Mouse (Mus musculus) heart, embryonic 13.5 days (tissue): ENCODE data around the gene Banp. TPM values are rescaled to one million over a fixed set of nuclear protein-coding genes. Genes with fewer than 3 reads are reported as not detected.

Experiments used
- ATAC-seq: fragments of 200-750 bp; cut with Nextera tagmentation; 2 replicates; pipeline ENCODE4 v1.8.0; 2017; ENCODE audit warnings: moderate TSS enrichment; ENCODE audit not compliant: insufficient number of reproducible peaks, low FRiP score, low TSS enrichment; ENCODE audit errors: extremely low read depth
- H3K27ac ChIP-seq: fragments of 300-500 bp; sonication (generic); replicated peaks from 2 replicates; pipeline ENCODE4 v1.5.1; 2015; ENCODE audit warnings: moderate library complexity, mild to moderate bottlenecking, inconsistent platforms
- H3K27me3 ChIP-seq: fragments of 300-500 bp; sonication (generic); replicated peaks from 2 replicates; pipeline ENCODE4 v1.6.1; 2015; ENCODE audit warnings: mild to moderate bottlenecking, inconsistent platforms
- H3K36me3 ChIP-seq: fragments of 300-500 bp; sonication (generic); 2 replicates; pipeline ENCODE4 v1.6.1; 2015; ENCODE audit warnings: mild to moderate bottlenecking, inconsistent platforms
- H3K4me1 ChIP-seq: fragments of 300-500 bp; sonication (generic); 2 replicates; pipeline ENCODE4 v1.6.1; 2015; ENCODE audit warnings: inconsistent platforms
- H3K4me2 ChIP-seq: fragments of 300-500 bp; sonication (generic); 2 replicates; pipeline ENCODE4 v1.6.1; 2015; ENCODE audit warnings: inconsistent platforms, mild to moderate bottlenecking, moderate library complexity
- H3K4me3 ChIP-seq: fragments of 300-500 bp; sonication (generic); 2 replicates; pipeline ENCODE4 v1.5.1; 2015; ENCODE audit warnings: moderate library complexity, mild to moderate bottlenecking, inconsistent platforms
- H3K9ac ChIP-seq: fragments of 300-500 bp; sonication (generic); 2 replicates; pipeline ENCODE4 v1.6.1; 2015; ENCODE audit warnings: inconsistent platforms, mild to moderate bottlenecking, moderate library complexity
- H3K9me3 ChIP-seq: fragments of 300-500 bp; sonication (generic); 2 replicates; pipeline ENCODE4 v1.6.1; 2016; ENCODE audit warnings: inconsistent platforms
- WGBS: fragments of 180-500 bp; shearing (Covaris S2); methylation state at CpG from one replicate; pipeline ENCODE4 v1.1.7; 2015; ENCODE audit warnings: mixed read lengths; 5-methylcytosine and 5-hydroxymethylcytosine counted together
- polyA plus RNA-seq: library from polyadenylated mRNA; unstranded; fragments of >200 nt; fragmentation: Nextera tagmentation; extraction: Ambion mirVana; gene quantifications from 2 replicates; pipeline ENCODE4 v1.2.1, GENCODE M21; 2015

Gene Banp
- polyA plus RNA-seq, 1 experiment from 2014 or later: 23.1 TPM

DNA sequence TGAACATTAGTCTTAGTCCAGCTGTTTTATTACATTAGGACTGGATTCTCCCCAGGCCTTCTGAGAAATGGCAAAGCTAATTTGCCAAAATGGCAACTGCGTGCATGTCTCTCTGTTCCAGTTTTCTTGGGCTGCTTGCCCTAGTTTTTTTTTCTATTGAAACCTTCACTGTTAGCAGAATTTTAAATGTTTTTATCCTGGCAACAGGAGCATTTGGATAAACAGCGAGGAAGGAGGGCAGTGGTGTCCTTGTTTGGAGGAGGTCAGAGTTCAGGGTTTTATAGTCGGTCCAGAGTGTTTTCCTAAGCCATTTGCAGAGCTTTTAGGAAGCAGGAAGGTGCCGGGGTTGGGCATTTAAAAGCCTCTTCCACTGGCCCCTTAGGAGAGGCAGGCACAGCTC, 18.4 kb downstream of the Banp start:
- Histone ChIP-seq H3K4me2 (no peak overlapping the region), H3K4me1 (peaks cover 68% of the 10 kb centered on the region), H3K27ac (no peak overlapping the region), H3K9me3 (no peaks in the 10 kb centered on the region), H3K4me3 (no peak overlapping the region), H3K27me3 (no peaks in the 10 kb centered on the region), H3K36me3 (0 out of 2 replicates have a peak, but pooled peaks cover 2% of the 10 kb centered on the region), H3K9ac (peak overlapping the region; percentile 9; the same call in 1 of the 2 replicates)
- no peak for ATAC-seq
- 61% methylated on average over 4 of the region's 4 CpGs for WGBS

DNA sequence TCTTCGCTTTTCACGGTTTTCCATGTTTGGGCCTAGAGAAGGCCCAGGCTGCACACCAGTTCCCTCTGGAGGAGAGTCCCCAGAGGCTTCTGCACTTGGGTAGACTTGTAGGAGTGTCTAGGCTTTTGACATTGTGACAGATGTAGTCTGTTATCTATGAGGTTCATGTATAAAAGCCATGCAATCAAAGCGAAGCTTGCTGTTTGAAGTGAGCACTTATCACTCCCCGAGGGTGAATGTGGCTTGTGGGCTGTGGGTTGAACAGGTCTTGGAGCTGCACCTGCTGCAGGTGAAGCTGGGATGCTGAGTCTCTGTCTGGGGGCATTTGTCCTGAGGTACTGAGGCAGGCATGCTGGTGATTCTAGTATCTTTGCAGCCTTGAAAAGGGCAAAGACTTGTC, 19.0 kb downstream of the Banp start:
- Histone ChIP-seq H3K27ac (no peak overlapping the region), H3K4me3 (no peak overlapping the region), H3K27me3 (no peaks in the 10 kb centered on the region), H3K9ac (no peak overlapping the region), H3K4me2 (no peak overlapping the region), H3K9me3 (no peaks in the 10 kb centered on the region), H3K4me1 (peaks cover 64% of the 10 kb centered on the region), H3K36me3 (0 out of 2 replicates have a peak, but pooled peaks cover 2% of the 10 kb centered on the region)
- WGBS: 36% methylated on average over 4 of the region's 4 CpGs
- no peak for ATAC-seq

DNA sequence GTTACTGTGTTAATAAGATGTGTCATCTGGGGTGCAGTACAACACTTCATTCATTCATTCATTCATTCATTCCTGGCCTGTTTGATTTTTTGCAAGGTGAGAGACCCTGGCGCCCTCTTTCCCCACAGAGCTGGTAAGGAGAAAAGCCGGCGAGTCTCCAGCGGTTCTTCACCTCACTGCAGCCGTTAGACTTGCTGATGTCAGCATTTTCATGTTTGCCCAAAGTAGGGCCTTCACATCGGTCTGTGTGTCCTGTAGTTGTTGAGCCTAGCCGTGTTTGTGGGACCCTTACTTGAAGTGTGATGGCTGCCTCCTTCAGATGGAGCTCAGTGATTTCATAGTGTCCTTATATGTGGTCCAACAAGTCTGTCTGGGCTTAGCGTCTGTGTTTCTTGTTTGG, 20.7 kb downstream of the Banp start:
- WGBS: 80% methylated on average over 8 of the region's 8 CpGs
- Histone ChIP-seq H3K27ac (no peak overlapping the region), H3K36me3 (peaks cover 19% of the 10 kb centered on the region), H3K9ac (no peak overlapping the region; the same call in 1 of the 2 replicates), H3K4me1 (peaks cover 51% of the 10 kb centered on the region), H3K4me3 (no peak overlapping the region), H3K9me3 (no peaks in the 10 kb centered on the region), H3K27me3 (no peaks in the 10 kb centered on the region), H3K4me2 (no peak overlapping the region)
- ATAC-seq: no peak

DNA sequence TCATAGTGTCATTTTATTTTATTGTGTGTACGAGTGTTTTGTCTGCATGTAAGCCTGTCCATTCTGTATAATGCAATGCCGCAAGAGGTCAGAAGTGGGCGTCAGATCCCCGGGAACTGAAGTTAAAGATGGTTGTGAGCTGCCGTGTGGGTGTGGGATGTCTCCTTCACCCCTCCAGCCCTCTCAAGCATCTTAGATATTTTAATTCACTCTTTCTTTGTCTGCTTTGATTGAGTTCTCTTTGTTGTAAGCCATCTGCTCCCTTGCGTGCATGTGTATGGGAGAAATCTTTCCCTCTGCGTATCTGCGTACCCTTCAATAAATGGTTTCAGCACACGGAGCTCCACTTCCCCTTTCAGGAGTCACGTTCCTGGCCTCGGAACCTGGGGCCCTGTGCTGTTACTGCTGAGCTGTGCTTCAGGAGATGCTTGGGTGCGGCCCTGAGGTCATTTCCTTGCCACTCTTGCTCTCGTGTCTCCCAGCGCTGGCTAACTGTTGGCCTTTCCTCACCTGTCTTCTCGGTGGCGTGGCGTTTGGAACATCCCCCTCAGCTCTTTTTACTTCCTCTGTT, 22.0 kb downstream of the Banp start:
- peaks cover 38% of the 10 kb centered on the region for H3K4me1 ChIP-seq
- H3K4me3 ChIP-seq: no peak overlapping the region
- H3K4me2 ChIP-seq: no peak overlapping the region
- no peak for ATAC-seq
- no peak overlapping the region; the same call in 1 of the 2 replicates for H3K9ac ChIP-seq
- peaks cover 32% of the 10 kb centered on the region for H3K36me3 ChIP-seq
- H3K27ac ChIP-seq: no peak overlapping the region
- WGBS: 73% methylated on average over 17 of the region's 17 CpGs
- no peaks in the 10 kb centered on the region for H3K27me3 ChIP-seq
- H3K9me3 ChIP-seq: no peaks in the 10 kb centered on the region

DNA sequence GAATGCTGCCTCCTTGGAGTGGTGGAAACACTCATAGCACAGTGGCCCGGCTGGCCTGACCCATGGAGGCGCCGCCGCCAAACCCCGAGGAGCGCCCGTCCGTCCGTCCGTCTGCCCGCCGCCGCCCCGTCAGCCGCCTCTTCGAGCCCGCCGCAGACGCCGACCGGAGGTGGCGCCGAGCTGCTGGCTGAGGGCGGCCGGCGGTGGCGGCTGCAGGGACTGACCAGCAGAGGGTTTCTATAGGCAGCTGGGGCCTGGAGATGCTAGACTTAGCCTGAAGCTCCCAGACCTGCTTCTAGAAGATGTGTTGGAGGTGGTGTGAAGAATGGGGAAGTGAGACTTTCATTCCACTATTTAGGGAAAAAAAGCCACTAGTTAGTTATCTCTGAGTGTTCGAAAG, 24.4 kb downstream of the Banp start:
- no peak for ATAC-seq
- Histone ChIP-seq H3K36me3 (peaks cover 52% of the 10 kb centered on the region), H3K9ac (no peak overlapping the region), H3K4me3 (no peak overlapping the region), H3K4me2 (no peak overlapping the region), H3K27me3 (no peaks in the 10 kb centered on the region), H3K9me3 (no peaks in the 10 kb centered on the region), H3K27ac (no peak overlapping the region), H3K4me1 (peaks cover 15% of the 10 kb centered on the region)
- WGBS: 91% methylated on average over 28 of the region's 28 CpGs

DNA sequence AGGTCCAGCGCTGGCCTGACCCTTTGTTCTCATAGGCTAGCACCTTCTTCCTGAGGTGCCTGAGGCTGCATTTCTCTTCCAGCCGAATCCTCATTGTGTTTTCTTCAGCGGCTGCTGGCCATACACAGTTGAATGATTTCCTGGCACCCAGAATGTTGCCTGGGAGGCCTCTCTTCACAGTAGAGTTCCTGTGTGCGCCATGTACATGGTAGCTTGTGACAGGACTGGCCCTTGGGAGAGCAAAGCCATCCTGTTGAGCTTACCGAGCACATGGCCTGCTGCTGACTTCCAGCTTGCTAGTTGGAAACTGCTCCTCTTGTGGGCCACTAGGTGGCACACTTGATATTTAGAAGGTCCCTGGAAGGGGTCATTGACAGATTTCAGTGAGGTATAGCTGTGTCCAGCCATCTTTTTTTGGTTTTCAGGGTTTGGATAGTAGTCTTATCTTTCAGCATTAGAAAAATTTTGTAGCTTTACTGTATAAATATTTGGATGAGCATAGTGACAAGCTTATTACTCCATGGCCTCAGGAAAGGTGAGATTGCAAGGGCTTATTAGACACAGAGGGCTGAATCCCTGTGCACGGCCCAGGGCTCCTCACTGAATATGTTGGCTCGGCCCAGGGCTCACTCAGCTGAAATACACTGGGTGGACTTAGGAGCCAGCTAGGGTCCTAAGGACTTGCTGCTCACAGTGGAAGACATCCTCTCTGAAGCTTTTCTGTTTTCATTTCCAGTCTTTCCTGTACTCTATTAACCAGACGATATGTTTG, 28.5 kb downstream of the Banp start:
- H3K4me3 ChIP-seq: no peak overlapping the region
- no peaks in the 10 kb centered on the region for H3K27me3 ChIP-seq
- no peaks in the 10 kb centered on the region for H3K9me3 ChIP-seq
- WGBS: 66% methylated on average over 8 of the region's 8 CpGs
- no peak overlapping the region for H3K4me2 ChIP-seq
- peaks cover 9% of the 10 kb centered on the region for H3K4me1 ChIP-seq
- no peak for ATAC-seq
- H3K9ac ChIP-seq: no peak overlapping the region
- H3K27ac ChIP-seq: no peak overlapping the region
- H3K36me3 ChIP-seq: peaks cover 87% of the 10 kb centered on the region

DNA sequence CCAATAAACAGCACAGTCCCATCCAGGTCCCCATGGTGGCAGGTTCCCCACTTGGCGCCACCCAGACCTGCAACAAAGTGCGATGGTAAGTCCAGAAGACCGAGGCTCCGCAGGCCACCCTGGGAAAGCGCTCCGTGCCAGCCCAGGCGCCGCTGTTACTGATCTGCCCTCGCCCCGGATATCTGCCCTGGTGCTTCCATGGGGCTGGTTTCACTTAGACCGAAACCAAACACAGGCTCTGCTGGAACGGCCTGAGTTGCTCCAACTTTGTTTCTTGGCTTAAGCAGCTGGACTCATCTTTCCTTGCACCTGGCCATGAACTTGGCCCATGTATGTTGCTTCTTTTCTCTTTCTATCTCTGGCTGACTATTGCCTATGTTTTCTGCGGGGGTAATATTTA, 29.1 kb downstream of the Banp start:
- H3K9ac ChIP-seq: no peak overlapping the region
- no peaks in the 10 kb centered on the region for H3K27me3 ChIP-seq
- no peak overlapping the region for H3K4me2 ChIP-seq
- no peak for ATAC-seq
- peaks cover 9% of the 10 kb centered on the region for H3K4me1 ChIP-seq
- no peak overlapping the region for H3K27ac ChIP-seq
- no peak overlapping the region for H3K4me3 ChIP-seq
- no peaks in the 10 kb centered on the region for H3K9me3 ChIP-seq
- peaks cover 93% of the 10 kb centered on the region for H3K36me3 ChIP-seq
- 96% methylated on average over 13 of the region's 13 CpGs for WGBS

DNA sequence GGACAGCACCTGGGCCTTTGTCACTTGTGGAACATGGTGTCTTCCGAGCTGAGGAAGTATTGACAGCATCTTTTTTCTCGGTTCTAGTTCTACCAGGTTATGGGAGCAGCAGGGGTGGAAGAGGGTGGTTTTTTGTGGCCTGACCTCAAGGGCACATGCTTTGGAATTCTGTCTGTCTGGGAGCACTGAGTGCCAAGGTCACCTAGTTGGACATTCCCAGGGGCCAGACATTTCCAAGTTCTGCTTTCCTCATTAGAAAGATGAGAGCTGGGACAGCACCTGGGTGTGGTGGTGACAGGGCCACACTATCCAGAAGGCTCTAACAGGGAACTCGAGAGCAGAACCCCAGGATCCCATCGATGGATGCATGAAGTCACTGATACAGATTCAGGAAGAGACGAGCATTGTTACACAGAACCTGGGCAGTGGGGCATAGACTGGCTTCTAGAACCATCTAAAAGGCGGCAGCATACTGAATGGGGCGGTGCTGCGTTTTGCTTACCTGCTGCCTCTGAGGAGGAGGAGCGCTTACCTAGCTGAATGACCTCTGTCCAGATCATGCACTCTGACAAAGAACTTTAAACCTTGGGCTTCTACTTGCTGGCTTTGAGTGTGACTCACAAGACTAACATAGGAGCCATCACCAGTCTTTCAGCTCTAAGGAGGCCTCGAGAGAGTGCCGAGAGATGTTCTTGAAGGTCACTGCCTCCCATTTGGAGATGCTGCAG, 31.4 kb downstream of the Banp start:
- no peak overlapping the region for H3K4me2 ChIP-seq
- H3K9ac ChIP-seq: no peak overlapping the region; the same call in 1 of the 2 replicates
- WGBS: 77% methylated on average over 11 of the region's 11 CpGs
- H3K9me3 ChIP-seq: no peaks in the 10 kb centered on the region
- H3K4me3 ChIP-seq: no peak overlapping the region
- no peak overlapping the region for H3K27ac ChIP-seq
- no peak for ATAC-seq
- H3K36me3 ChIP-seq: peaks cover 93% of the 10 kb centered on the region
- H3K4me1 ChIP-seq: peaks cover 9% of the 10 kb centered on the region
- H3K27me3 ChIP-seq: no peaks in the 10 kb centered on the region

DNA sequence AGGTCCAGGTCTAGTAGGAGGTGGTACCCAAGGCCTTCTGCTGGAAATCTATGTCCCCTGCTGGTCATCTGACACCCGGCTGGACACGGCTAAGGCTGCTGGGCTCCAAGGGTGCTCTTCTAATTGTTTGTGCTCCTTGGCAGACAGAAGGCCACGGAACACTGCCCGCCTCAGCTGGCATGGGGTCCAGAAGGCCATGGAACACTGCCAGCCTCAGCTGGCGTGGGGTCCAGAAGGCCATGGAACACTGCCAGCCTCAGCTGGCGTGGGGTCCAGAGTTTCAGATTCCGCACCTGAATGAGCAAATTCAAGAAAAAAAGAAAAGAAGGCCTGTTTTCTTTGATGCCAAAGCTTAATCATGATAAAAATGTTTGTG, 32.0 kb downstream of the Banp start:
- Histone ChIP-seq H3K4me3 (no peak overlapping the region), H3K27ac (no peak overlapping the region), H3K27me3 (no peaks in the 10 kb centered on the region), H3K4me1 (peaks cover 9% of the 10 kb centered on the region), H3K4me2 (no peak overlapping the region), H3K9me3 (no peaks in the 10 kb centered on the region), H3K9ac (no peak overlapping the region), H3K36me3 (peaks cover 92% of the 10 kb centered on the region)
- 90% methylated on average over 7 of the region's 7 CpGs for WGBS
- ATAC-seq: no peak

DNA sequence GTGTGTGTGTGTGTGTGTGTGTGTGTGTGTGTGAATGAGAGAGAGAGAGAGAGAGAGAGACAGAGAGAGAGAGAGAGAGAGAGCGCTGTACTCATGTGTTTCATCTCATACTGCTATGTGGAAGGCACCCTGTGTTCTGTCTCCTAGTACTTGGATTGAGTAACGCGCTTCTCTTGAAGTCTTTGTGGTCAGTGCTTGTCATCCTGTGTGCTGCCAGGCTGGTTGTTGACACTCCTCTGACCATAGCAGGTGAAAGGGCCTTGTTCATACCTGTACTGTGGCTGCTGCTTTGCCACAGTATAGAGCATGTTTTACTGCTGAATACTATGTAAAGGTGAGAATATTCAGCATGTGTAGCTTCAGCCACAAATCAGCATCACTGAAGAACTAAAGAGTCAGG, 36.1 kb downstream of the Banp start:
- 98% methylated on average over 3 of the region's 3 CpGs for WGBS
- Histone ChIP-seq H3K4me3 (no peak overlapping the region), H3K27me3 (no peaks in the 10 kb centered on the region), H3K36me3 (peaks cover 96% of the 10 kb centered on the region), H3K4me2 (no peak overlapping the region), H3K9me3 (no peaks in the 10 kb centered on the region), H3K9ac (no peak overlapping the region), H3K4me1 (peaks cover 6% of the 10 kb centered on the region), H3K27ac (no peak overlapping the region)
- ATAC-seq: no peak

DNA sequence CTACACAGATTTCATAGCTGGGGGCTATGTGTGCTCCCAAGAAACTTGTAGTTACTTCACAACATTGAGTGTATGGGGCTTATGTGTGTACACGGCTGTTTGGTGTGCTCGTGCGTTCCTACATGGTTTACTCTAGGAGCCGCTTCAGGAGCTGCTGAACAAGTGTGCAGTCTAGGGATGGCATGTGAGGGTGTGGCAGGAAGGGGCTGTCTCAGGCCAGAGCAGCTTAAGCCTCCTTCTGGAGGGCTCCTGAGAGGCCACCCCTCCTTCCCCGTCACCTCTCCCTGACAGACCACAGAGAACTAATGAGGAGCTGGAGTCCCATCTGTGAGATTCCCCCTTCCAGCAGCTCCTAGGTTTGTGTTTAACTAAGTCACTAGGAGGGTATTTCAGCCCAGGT, 38.3 kb downstream of the Banp start:
- Histone ChIP-seq H3K4me1 (no peaks in the 10 kb centered on the region), H3K27me3 (no peaks in the 10 kb centered on the region), H3K27ac (no peak overlapping the region), H3K4me2 (no peak overlapping the region), H3K36me3 (peaks cover 96% of the 10 kb centered on the region), H3K4me3 (no peak overlapping the region), H3K9me3 (no peaks in the 10 kb centered on the region), H3K9ac (no peak overlapping the region)
- ATAC-seq: no peak
- 82% methylated on average over 5 of the region's 5 CpGs for WGBS
